Mouse (Mus musculus): ENCODE measurements at regions not wholly inside any gene's neighbourhood (a gene's known extent, or its start where the extent isn't known, plus 50 kb on each side); places are given as distances from the start of the nearest gene placed in this dataset.

DNA sequence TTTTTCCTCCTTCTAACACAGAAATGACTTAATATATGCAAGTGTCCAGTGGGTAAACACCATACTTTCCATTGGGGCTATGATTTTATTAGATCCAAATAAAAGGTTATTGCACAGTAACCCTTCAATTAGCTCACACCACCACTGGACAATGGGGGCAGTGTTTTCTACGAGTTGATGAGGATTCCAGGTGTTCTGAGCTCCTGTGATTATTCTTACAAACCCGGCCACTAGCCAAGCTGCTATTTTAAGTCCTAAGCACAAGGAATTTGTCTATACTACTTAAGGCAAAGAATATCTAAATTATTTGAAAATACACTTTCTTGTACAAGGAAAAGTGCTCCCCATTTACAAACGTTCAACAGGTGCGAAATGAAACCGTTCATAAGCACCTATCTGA is 2379.9 kb upstream of the Gm7489 start:
- TF ChIP-seq CTCF (IDR thresholded peaks at IDR 0.05; ENCODE audit: control insufficient read depth, insufficient read depth, insufficient read length) (no peak), MYOG (IDR thresholded peaks at IDR 0.05; ENCODE audit: control insufficient read depth, extremely low read depth, insufficient read length) (no peak), MYOD1 (IDR thresholded peaks at IDR 0.05; ENCODE audit: control insufficient read depth, insufficient read length, low read depth) (no peak), USF1 (IDR thresholded peaks at IDR 0.05; ENCODE audit: low read depth) (no peak), MAX (IDR thresholded peaks at IDR 0.05) (no peak), CEBPB (IDR thresholded peaks at IDR 0.05; ENCODE audit: low read depth) (no peak)
